Mouse (Mus musculus): ENCODE results near the gene Dmrtc1c2. TPM values are rescaled to one million over a fixed set of nuclear protein-coding genes. Genes with fewer than 3 reads are reported as not detected.
"Not testable (repeated sequence)": the region's sequence is repeated elsewhere in the genome, so short reads cannot be mapped to it uniquely, and the experiment has no call there.

Gene Dmrtc1c2
- not detected in 2 replicates for polyA plus RNA-seq (2015; fragmentation: Nextera tagmentation; extraction: Ambion mirVana)

- WGBS, result 93% methylated on average over 3 of the region's 13 CpGs
- not testable (repeated sequence) for H3K36me3 ChIP-seq; H3K4me1 ChIP-seq (replicated peaks); H3K4me2 ChIP-seq; ATAC-seq (ENCODE audit: low read depth); H3K4me3 ChIP-seq; H3K9me3 ChIP-seq; H3K27ac ChIP-seq (replicated peaks); H3K9ac ChIP-seq; H3K27me3 ChIP-seq
These were observed at the start of gene Dmrtc1c2 for GRCm38 (mm10) chrX:102854516-102854915. Dmrtc1c2 (minus strand) TSS chrX:102854616.

GRCm38 (mm10) chrX:102867871-102868270 is 13.5 kb upstream of the Dmrtc1c2 start, which contains the start of gene 1700031F05Rik:
1700031F05Rik (minus strand) TSS chrX:102867971.
- Histone ChIP-seq H3K4me3 (no peak within 1 kb of the TSS), H3K9me3 (no peaks in the 10 kb centered on the region)
- WGBS, result 85% methylated on average over 5 of the region's 6 CpGs

GRCm38 (mm10) chrX:102812311-102812710 is 42.1 kb downstream of the Dmrtc1c2 start:
- Histone ChIP-seq H3K9me3 (no peaks in the 10 kb centered on the region), H3K9ac (no peak overlapping the region), H3K27ac (replicated peaks) (no peak overlapping the region), H3K27me3 (peaks cover 22% of the 10 kb centered on the region; the same call in 1 of the 2 replicates), H3K4me1 (replicated peaks) (no peaks in the 10 kb centered on the region), H3K4me2 (no peak overlapping the region), H3K4me3 (no peak overlapping the region), H3K36me3 (no peaks in the 10 kb centered on the region)
- no peak for ATAC-seq (ENCODE audit: low read depth)
- WGBS, result 59% methylated on average over 4 of the region's 4 CpGs

More at GRCm38 (mm10) chrX:102867871-102868270, 13.5 kb upstream of the Dmrtc1c2 start, which contains the start of gene 1700031F05Rik:
- H3K36me3 ChIP-seq, result no peaks in the 10 kb centered on the region
- H3K27ac ChIP-seq (replicated peaks), result no peak within 1 kb of the TSS
- H3K27me3 ChIP-seq, result 0 out of 2 replicates have a peak, but pooled peaks cover 4% of the 10 kb centered on the region
- ATAC-seq (ENCODE audit: low read depth), result no peak
- H3K9ac ChIP-seq, result no peak within 1 kb of the TSS
- no peaks in the 10 kb centered on the region for H3K4me1 ChIP-seq (replicated peaks)
- no peak within 1 kb of the TSS for H3K4me2 ChIP-seq

GRCm38 (mm10) chrX:102802663-102803062 is 51.8 kb downstream of the Dmrtc1c2 start, which contains the start of gene Dmrtc1c1:
Dmrtc1c1 (plus strand) TSS chrX:102802963.
- ATAC-seq (ENCODE audit: low read depth); H3K36me3 ChIP-seq; H3K4me2 ChIP-seq; H3K27me3 ChIP-seq; H3K4me3 ChIP-seq; H3K9ac ChIP-seq; H3K4me1 ChIP-seq (replicated peaks); H3K9me3 ChIP-seq; H3K27ac ChIP-seq (replicated peaks): not testable (repeated sequence)
- no CpG with 5 or more reads among the region's 14 CpGs for WGBS

Other genes starting within 250 kb of the Dmrtc1c2 start
- 7.0 and 7.6 TPM in 2 replicates for gene Phka1, start 210.4 kb downstream of the Dmrtc1c2 start, polyA plus RNA-seq (2015; fragmentation: Nextera tagmentation; extraction: Ambion mirVana)
- gene Gm3880, start 167.6 kb downstream of the Dmrtc1c2 start, polyA plus RNA-seq (2015; fragmentation: Nextera tagmentation; extraction: Ambion mirVana), result not detected in 2 replicates
- gene Gm9112, start 147.0 kb downstream of the Dmrtc1c2 start, polyA plus RNA-seq (2015; fragmentation: Nextera tagmentation; extraction: Ambion mirVana), result not detected in 2 replicates
- not detected in 2 replicates for gene Dmrtc1b, start 146.8 kb downstream of the Dmrtc1c2 start, polyA plus RNA-seq (2015; fragmentation: Nextera tagmentation; extraction: Ambion mirVana)
- gene Dmrtc1c1, start 51.7 kb downstream of the Dmrtc1c2 start, polyA plus RNA-seq (2015; fragmentation: Nextera tagmentation; extraction: Ambion mirVana), result not detected in 2 replicates
- not detected in 2 replicates for gene 1700031F05Rik, start 13.4 kb upstream of the Dmrtc1c2 start, polyA plus RNA-seq (2015; fragmentation: Nextera tagmentation; extraction: Ambion mirVana)
- 0.87 and 2.1 TPM in 2 replicates for gene Dmrtc1a, start 54.1 kb upstream of the Dmrtc1c2 start, polyA plus RNA-seq (2015; fragmentation: Nextera tagmentation; extraction: Ambion mirVana)
- not detected in 2 replicates for gene 1700011M02Rik, start 54.3 kb upstream of the Dmrtc1c2 start, polyA plus RNA-seq (2015; fragmentation: Nextera tagmentation; extraction: Ambion mirVana)
- gene 1700018G05Rik, start 73.8 kb upstream of the Dmrtc1c2 start, polyA plus RNA-seq (2015; fragmentation: Nextera tagmentation; extraction: Ambion mirVana), result not detected in 2 replicates

Measured in neural tube, embryonic 13.5 days (tissue).